Mouse (Mus musculus) frontal cortex, adult 2 months (tissue): ENCODE data around the gene Tfeb. TPM values are rescaled to one million over a fixed set of nuclear protein-coding genes. Genes with fewer than 3 reads are reported as not detected.
A peak's percentile ranks its signal among the peaks of the same experiment; 100 is the strongest.

Experiments
- DNase-seq, 2 experiments: peaks; one replicate each; pipeline ENCODE4 v3.0.0; 2022; ENCODE audit warnings: low spot score in 1 of 2; ENCODE audit errors: extremely low spot score in 1 of 2
- polyA plus RNA-seq: library from polyadenylated mRNA; depleted of rRNA; stranded (reverse); fragments of >200 nt; gene quantifications from 2 replicates; pipeline ENCODE4 v1.2.3, GENCODE M21; 2012

The Tfeb gene
- polyA plus RNA-seq, 1 experiment: 9.5 TPM

DNA sequence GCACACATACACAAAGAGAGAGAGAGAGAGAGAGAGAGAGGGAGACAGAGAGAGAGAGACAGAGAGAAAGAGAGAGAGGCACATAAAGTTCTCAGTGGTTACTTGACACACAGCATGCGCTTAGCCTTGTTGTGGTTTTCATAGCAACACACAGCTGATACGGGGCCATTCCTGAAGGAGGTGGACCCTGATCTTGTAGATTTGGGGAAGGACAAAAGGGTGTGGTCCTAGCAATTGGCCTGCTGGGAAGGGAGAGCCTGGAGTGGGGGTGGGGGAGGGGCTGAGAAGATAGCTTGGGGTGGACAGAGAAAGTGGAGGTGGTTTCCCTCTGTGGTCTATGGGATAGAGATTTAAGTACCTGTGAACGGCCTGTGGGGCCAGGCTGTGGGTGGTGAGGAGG is 26.8 kb upstream of the Tfeb start:
- DNase-seq: no peak

DNA sequence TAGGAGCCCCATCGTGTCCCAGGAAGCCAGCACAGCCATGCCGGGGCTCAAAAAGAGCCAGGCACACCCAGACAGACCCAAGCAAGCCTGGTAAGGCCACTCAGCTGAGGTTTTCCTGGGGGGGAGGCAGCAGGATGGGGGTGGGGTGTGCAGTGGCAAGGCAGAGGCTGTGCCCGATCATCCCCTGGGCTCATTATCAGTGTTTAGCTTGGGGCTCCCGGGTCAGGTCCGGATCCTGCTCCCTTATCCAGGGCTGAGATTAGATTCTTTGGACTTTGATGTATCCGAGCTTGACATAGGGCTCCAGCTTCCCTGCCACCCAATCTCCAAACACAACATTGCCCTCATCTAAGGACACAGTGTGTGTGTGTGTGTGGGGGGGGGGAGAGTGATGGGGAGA is 24.9 kb upstream of the Tfeb start:
- DNase-seq: no peak

DNA sequence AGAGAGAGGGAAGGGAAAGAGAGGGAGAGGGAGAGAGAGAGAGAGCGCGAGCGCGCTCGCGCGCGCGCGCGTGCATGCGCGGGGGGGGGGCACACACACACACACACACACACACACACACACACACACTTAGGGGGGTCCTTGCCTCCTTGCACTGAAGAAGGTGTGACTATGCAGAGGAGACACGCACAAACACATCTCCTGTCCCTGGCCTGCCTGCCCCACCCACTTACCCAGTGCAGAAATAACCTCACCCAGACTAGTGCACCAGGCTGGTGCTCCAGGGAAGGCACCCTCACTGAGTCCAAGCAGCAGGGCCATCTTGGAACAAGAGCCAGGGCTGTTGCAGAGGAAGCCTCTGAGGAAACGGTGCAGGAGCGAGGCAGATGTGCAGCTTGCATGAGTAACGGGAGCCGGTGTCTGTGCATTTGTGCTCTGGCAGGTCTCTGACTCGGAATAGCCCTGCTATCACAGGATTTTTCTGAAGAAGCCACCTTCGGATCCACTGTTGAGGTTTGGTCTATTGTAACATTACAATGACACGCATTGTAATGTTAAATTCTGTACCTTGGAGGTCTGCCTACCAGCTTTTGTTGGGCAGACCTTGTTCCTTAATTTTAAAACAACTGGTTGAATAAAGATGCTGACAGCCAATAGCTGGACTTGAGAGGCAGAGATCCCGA is 23.8 kb upstream of the Tfeb start:
- no peak for DNase-seq

DNA sequence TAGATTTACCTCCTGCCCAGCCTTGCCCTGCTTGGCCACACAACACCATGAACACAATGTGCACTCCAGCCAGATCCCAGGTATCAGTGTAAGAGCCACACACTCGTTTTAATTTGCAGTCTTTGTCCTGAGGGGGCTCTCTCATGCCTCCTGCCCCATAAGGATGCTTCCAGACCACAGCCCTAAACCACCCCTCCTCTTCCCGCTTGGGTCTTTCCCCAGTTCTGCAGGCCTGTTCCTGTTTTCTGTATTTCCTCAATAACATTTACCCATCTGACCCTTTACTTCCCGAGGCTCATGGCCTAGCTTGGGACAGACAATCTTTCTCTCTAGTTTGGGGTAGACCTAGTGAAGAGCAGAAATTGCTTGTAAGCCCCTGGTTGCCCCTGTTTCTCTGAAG is 21.8 kb upstream of the Tfeb start:
- no peak for DNase-seq

DNA sequence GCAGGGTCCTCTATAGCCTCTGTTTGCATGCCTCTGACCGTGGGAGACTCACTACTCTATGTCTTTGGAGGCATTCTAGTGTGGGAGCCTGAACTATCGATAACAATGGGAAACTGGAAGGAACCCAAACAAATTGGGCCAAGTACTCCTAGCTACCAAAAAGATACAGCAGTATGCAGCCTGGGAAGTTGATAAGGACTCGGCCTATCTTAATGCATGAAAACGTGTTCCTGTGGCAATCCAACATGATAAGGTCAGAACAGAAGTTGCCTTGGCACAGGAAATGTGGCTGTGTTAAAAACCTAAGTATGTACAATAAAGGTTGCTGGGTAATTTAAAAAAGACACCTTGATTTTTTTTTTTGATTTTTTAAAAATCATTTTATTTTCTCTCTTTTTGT is 15.6 kb upstream of the Tfeb start:
- no peak for DNase-seq

DNA sequence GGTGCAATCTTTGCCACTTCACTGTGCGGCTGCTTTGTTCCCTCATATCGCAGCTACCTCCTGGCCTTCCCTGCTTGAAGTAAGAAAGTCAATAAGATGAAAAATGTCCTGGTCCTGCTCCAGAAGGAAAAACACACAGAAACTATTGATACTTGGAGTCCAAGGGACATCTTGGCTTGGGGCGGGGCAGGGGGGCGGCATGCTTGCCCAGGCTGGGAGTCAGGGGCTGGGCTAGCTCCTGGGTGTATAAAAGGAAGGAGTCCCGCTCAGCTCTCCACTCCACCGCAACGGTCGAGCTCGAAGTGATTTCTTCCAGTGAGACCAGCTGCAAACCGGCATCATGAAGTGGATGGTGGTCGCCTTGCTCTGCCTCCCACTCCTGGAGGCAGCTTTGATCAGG is 10.3 kb upstream of the Tfeb start, which contains the start of gene Pgc:
Gene Pgc (plus strand): TSS at position 277 of the 400 bp plus-strand sequence.
- no peak for DNase-seq

DNA sequence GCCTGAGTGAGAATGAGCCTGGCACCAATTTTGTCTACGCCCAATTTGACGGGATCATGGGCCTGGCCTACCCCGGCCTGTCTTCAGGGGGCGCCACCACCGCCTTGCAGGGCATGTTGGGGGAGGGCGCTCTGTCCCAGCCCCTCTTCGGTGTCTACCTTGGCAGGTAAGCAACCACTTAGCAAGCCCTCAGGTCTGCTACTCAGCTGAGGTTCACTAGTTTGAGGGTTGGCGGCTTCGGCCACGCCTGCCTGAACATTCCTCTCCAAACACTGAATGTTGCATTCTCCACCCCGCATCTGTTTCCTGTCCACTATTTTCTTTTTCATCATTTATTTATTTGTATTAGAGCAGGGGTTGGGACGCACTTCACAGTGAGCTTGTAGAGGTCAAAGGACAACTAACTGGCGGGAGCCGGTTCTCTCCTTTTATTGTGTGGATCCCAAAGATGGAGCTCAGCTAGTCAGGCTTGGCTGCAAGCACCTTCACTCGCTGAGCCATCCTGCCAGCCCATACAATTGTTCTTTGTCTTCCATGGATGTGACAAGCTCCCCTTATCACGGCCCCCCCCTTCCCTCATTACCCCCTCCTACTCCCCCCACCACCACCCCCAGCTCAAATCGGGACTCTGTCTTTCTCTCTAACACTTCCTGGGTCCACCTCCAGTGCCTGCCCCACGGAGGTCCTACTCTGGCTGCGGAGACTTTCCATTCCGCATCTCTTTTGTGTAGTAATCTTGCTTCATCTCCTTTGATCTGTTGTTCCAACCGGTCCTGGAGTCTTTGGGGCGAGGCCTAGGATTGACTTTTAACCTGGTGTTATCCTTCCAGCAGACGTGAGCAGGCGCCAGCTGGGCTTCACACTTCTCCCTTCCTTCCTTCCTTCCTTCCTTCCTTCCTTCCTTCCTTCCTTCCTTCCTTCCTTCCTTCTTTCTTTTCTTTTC is 5.9 kb upstream of the Tfeb start:
- no peak for DNase-seq

DNA sequence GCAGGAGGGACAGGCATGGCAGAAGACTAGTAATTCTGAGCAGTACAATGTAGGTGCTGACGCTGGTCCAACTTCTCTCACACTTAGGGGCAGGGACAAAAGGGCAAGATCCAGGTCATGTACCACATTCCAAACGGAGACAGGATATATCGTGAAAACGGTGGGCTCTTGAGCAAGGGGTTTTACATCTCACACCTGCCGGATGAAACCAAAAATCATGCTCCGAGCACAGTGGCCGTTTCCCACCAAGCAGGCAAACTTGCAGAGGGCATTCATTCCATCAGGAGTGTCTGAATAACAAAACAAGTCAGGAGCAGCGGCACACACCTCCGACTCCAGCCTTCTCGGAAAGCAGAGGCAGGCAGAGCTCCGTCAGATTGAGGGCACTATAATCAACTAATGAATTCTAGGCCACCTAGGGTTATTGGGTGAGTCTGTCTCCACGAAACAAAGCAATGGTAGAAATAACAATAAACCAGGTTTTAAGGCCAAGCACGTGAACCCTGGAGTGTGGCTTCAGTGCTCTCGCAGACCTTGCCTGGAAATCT is 1.2 kb upstream of the Tfeb start:
- no peak for DNase-seq

DNA sequence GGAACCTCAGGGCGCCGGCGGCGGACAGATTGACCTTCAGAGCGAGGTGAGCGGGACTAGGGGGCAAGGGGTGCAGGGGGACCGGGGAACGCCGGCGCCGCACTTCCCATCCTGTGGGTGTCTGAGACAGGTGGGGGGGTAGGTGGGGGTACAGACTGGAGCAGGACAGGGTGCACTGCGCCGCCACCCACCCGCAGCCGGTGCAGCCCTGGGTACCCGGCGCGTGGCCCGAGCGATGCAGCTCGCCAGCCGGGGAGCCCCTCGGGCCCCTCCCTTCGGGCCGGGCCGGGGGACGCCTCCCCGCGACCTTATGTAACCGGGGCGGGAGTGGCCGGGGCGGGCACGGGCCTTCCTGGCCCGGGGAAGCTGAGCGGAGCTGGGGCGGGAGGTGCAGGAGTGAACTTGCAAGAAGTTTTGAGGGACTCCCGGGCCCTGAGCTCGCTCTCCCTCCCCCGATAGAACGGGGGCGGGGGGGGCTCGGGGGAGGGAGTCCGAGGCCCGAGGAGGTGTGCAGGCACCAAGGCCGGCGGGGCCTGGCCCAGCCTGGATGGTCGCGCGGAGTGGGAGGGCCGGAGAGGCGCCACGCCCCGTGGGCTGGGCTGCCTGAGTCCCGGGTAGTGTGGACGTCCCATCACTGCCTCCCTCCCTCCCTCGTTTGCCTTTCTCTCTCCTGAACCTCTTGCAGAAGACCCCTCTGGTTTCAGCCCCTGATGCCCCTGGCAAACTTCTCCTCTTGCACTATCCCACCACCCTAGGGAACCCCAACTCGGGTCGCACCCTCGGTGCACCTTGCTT is 638 bp downstream of the Tfeb start:
- DNase-seq: peak; percentile 47 to 73

DNA sequence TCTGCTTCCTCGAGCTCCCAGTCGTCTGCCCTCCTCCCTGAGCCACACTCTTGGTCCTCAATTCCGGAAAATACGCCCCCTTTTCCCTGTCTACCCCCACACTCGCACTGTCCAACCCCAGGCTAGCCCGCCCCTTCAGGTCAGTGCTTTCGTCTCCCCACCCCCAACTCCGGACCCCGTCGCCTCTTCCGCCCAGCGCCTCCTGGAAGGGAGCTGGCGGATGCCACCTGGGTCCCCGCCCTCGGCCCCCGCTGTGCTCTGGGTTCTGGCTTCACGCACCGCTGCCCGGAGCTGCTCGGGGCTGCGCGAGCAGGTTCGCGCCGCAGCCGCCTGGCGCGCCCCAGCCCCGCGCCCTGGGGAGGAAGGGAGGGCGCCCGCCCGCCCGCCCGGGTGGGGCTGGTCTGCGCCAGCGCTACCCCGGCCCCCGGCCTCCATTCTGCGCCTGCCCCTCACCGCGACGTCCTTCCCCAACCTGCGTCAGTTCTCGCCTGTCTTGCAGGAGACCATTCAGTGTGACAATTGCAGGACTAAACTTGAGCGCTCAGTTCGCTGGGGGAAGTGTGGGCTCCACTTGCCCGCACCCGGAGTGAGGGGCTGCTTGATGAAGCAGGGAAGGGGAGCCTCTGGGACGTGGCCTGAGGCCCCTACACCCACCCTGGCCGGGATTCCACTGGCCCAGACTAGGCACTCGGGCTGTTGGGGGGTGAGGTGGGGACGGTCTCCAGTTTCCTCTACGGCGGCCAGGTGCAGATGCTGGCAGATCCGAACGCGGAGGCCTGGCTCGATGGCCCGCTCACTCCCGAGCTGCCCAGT is 1.4 kb downstream of the Tfeb start:
- no peak for DNase-seq

DNA sequence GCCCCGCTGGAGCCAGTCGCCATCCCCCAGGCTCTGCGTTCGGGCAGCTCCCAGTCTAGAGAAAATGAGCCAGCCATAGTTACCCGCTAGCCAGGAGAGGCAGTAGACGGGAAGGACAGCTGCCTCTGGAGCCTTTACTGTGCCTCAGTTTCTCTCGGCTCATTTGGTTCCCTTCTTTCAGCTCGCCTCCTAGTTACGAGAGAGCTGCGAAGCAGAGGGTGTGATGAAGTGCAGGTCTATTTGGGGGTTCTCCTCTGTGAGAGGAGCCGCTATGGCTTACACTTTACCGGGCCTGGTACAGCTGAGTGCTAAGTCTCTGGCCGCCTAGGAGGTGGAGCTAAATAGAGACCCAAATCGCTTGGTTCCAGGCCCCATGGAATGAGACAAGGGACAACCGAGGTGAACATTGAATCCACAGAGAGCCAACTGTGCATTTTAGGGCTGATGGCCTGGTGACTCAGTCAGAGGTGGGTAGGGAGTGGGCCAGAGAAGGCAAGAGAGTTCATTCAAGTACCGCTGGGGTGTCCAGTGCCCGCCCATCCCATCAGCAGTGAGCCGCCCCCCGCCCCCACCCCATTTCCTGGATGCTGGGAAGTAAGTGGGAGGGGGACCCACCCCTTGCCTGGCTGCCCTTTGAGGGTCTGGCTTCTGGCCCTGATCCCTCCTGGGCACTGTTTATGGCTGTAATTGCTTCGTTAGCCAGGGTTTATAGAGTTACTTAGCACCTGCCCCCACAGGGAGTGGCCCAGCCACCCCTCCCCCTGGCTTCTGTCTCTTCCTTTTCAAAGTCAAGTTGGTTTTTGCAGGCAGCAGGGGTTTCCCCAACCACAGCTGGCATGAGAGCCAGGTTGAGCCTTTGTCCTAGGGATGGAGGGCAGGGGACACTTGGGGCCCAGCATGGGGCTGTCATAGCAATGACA is 2.3 kb downstream of the Tfeb start:
- DNase-seq: no peak

DNA sequence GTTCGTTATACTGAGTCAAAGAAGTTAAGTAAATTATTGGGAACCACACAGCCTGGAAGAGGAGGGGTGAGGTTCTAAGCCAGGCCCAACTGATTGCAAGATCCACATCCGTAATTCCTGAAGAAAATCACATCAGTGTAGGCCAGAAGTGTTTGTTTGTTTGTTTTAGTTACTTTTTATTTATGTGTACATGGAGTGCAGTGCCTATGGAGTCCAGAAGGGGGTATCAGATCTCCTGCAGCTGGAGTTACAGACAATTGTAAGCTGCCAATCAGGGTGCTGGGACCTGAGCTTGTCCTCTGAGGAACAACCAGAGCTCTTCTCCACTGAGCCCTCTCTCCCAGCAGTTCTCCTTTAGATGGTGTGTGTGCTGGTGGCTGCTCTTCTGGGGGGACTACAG is 3.4 kb downstream of the Tfeb start:
- no peak for DNase-seq

DNA sequence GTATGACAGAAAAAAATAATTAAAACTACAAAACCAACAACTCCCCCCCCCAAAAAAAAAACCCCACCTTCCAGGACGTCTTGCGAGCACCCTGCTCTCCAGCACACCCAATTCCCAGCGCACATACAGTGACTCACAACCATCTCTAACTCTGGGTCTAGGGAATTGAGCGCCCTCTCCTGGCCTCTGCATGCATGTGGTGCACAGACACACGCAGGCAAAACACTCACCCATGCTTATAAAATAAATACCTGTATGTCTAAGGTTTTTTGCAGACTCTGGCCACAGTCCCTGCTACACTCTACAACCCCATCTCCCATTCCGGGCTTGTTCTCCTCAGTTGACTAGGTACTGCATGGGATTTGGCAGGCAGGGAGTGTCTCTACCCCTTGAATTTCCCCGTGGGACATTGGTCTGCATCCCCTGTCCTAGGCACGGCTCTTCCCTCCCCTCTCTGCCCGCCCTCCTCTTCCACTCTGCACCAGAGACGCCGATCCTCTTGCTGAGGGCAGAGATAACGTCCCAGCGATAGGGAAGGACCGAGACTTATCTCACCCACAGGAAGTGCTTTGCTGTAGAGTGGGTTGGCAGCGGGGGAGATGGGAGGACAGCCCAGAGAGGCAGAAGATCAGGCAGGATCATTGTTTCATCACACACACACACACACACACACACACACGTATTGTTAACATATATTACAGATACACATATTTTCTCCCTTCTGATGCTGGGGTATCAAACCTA is 6.3 kb downstream of the Tfeb start:
- DNase-seq: no peak

DNA sequence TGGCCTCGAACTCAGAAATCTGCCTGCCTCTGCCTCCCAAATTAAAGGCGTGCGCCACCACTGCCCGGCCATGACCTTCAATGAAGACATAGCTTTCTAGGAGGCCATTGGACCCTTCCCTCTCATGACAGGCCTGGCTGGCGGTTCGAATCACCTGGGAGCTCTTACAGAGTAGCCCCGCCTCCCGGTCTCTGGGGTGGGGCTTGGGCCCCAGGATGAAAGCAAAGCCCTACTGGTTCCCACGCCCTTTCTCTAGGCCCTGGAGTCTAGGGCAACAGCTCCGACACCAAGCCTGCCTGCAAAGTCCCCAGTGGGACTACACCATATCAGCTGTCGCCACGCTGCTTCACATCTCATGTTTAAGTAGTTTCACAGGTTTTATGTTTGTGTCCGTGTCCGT is 7.3 kb downstream of the Tfeb start:
- DNase-seq: no peak

DNA sequence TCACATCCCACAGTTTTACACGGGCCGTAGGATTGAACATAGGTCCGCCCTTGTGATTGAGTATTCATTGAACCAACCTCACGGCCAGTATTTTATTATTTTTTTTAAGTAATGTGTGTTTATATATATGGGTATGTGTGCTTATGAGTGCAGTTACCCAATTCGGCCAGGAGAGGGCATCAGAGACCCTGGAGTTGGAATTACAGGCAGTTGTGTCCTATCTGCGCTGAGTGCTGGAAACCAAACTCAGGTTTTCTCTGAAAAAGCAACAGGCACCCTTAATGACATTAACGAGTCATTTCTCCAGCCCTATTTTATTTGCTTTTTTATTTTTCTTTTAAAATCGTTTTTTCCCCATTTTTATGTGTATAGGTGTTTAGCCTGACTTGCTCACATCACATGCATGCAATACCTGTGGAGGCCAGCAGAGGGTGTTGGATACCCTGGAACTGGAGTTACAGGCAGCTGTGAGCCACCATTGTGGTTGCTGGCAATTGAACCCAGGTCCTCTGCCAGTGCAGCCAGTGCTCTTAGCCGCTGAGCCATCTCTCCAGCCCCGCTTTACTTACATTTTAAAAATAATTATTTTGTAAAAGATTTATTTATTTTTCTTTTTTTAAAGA is 8.0 kb downstream of the Tfeb start:
- DNase-seq: no peak

DNA sequence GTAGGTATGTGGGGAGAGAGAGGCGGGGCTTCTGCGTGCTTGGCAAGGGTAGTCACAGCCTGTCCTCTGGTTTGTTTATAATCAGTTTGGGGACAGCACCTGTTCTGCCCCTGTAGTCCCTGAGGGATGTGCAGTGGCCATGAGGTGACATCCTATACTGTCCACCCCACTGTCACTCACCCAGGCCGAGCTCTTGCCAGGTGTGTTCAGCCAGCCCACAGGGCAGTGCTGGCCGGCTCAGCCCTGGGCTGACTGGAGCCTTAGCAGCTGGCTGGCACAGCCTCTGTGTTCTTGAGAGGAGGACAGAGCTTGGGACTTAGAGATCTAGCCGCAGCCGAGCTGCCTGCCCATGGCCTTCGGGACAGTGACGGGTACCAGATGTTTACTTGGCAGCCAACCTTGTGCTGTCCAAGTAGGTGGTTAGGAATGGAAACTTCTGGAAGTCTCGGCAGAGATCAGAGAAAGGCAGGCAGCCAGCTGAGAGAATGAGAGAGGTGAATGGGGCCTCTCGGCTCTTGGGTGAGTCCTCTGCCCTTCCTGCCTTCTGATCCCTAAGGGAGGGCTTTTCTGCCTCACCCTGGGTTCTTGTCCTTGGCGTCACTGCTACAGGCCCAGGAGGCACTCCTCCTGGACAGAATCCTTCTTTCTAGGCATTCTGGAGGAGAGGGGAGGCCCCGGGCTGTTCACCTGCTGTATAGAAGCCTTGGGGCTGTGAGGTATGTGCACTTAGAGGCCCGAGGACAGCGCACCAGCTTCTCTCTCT is 12.1 kb downstream of the Tfeb start:
- DNase-seq: no peak

DNA sequence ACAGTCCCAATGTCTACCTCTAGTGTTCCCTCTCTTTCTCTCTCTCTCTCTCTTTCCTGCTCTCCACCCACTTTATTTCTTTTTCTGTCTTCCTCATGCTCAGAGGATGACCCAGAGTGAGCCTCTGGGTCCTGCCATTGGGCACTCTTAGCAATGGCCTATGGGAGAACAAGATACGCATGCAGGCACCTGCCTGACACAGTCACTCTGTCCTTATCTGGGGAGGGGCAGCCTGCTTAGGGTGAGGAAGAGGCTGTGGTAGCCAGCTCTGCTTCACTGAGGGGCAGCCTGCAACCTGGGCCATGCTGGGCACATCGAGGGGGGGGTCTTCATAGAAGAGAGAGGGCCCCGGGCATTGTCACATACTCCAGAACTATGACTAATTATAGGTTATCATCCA is 12.8 kb downstream of the Tfeb start:
- DNase-seq: no peak
